In the genomic region with DNA sequence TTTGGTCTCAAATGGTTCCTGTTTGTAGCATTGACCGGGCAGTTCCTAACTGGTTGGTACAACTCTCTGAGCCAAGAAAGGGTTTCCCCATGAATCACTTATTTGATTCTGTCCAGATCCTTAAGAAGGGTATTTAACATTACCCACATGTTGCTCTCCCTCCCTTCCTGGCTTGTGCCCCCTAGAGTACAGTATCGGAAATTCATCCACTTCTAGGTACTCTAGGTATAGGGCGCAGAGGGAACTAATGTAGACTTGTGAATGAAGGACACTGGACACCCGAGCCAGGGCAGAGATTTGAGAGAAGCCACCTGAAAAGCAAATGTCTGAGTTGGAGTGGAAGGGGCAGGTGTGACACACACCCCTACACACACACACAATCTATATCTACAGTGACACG, we compare ENCODE assay signal across 11 mouse cellular contexts. TPM values are rescaled to one million over a fixed set of nuclear protein-coding genes. Genes with fewer than 3 reads are reported as not detected.
DNase-seq lines count a peak whose midpoint lies in the region; ATAC-seq and TF ChIP-seq lines count a peak whose summit lies in the region.
"Had no signal": no experiment of that assay in that cellular context is flagged by ENCODE, and none has a peak within 500 bp of the region (broad histone marks: within the 10 kb centered on the region; RNA-seq: fewer than 3 reads in every experiment).

No protein-coding gene starts in this region.

- ATAC-seq in heart, postnatal 0 days (ENCODE audit: insufficient read depth, low read depth), result no peak

- TF ChIP-seq CTCF in heart, postnatal 0 days (IDR thresholded peaks at IDR 0.05; ENCODE audit: low read depth), result peak; percentile 48

- H3K9me3 ChIP-seq in heart, postnatal 0 days (replicated peaks; ENCODE audit: control insufficient read depth, low read length), result no peaks in the 10 kb centered on the region
- H3K9me3 ChIP-seq in heart, embryonic 10.5 days, result no peaks in the 10 kb centered on the region

- peaks cover 69% of the 10 kb centered on the region for H3K27me3 ChIP-seq in heart, postnatal 0 days (ENCODE audit: control insufficient read depth, insufficient read depth, low read length)
- H3K27me3 ChIP-seq in heart, embryonic 10.5 days (ENCODE audit: insufficient read depth, poor library complexity, severe bottlenecking), result peaks cover 73% of the 10 kb centered on the region

- H3K4me2 ChIP-seq in heart, postnatal 0 days (ENCODE audit: low read depth, low read length), result no peak overlapping the region

- 23% methylated on average over 5 of the region's 5 CpGs for WGBS in heart, postnatal 0 days
- WGBS in heart, embryonic 10.5 days, result 18% methylated on average over 5 of the region's 5 CpGs

- no peak overlapping the region for H3K27ac ChIP-seq in heart, postnatal 0 days (ENCODE audit: low read depth)
- no peak overlapping the region for H3K27ac ChIP-seq in heart, embryonic 10.5 days
- H3K27ac ChIP-seq: macrophage had no signal

- DNase-seq in heart, postnatal 0 days (ENCODE audit: low spot score), result no peak
- DNase-seq in heart, embryonic 10.5 days (ENCODE audit: low spot score), result no peak
- DNase-seq in 416B (ENCODE audit: low read depth) (peak; percentile 55), MN1 (ENCODE audit: low spot score) (peak; percentile 29)
- peak; percentile 60 for DNase-seq in forelimb bud, embryonic 11.5 days (ENCODE audit: low read depth, low spot score)
- no peak for DNase-seq in neural tube, embryonic 10.5 days (ENCODE audit: extremely low spot score, low spot score)
- no peak for DNase-seq in heart, adult 8-10 months (ENCODE audit: low spot score)
- DNase-seq in adrenal gland, postnatal 36 days, result no peak
- DNase-seq: kidney, adult 11 months had no signal

- no peak for TF ChIP-seq EP300 in heart, postnatal 0 days (IDR thresholded peaks at IDR 0.05; ENCODE audit: low read depth)

- H3K9ac ChIP-seq in heart, postnatal 0 days (replicated peaks; ENCODE audit: low read depth, low read length), result no peak overlapping the region

- H3K4me1 ChIP-seq in heart, postnatal 0 days (ENCODE audit: control insufficient read depth, insufficient read depth), result no peaks in the 10 kb centered on the region
- peaks cover 13% of the 10 kb centered on the region for H3K4me1 ChIP-seq in heart, embryonic 10.5 days

- H3K36me3 ChIP-seq in heart, postnatal 0 days (replicated peaks; ENCODE audit: control insufficient read depth, insufficient read depth, low read length), result no peaks in the 10 kb centered on the region
- H3K36me3 ChIP-seq in heart, embryonic 10.5 days, result no peaks in the 10 kb centered on the region

- no peak overlapping the region for H3K4me3 ChIP-seq in heart, postnatal 0 days (ENCODE audit: low read depth, low read length)
- no peak overlapping the region for H3K4me3 ChIP-seq in heart, embryonic 10.5 days
- H3K4me3 ChIP-seq: erythroblast, embryonic 14.5 days had no signal

RNA-seq across cellular contexts. Expression of a gene that starts 39.3 kb away (rescaled TPM):
- not detected in 2 replicates for total RNA-seq in heart, postnatal 0 days (2014; rRNA removed; ENCODE audit: low replicate concordance)
- 0.04 TPM in 1 of 2 replicates, not detected in the other for polyA plus RNA-seq in heart, postnatal 0 days (2015; fragmentation: Nextera tagmentation; extraction: Ambion mirVana)
- 0.58 and 6.0 TPM in 2 replicates for polyA plus RNA-seq in heart, embryonic 10.5 days (2016; fragmentation: Nextera tagmentation; extraction: Ambion mirVana)
- under 1 TPM in 1 of 4 experiments, not detected in 3; 0.24 TPM for total RNA-seq in heart, adult 8-10 months (2022)
- not detected for total RNA-seq in adrenal gland, postnatal 36 days (2021)

Comparison
In these comparisons a context has a peak if more than half of its experiments do, and no peak if none do; other contexts are left out.
1. DNase-seq: peak in 416B (single experiment), MN1 (single experiment) and forelimb bud, embryonic 11.5 days (single experiment); none in heart, postnatal 0 days (single experiment), heart, embryonic 10.5 days (single experiment), neural tube, embryonic 10.5 days (single experiment), heart, adult 8-10 months (single experiment) and adrenal gland, postnatal 36 days (0 of 2).